Mouse (Mus musculus): ENCODE measurements around the gene Ttc9b. TPM values are rescaled to one million over a fixed set of nuclear protein-coding genes. Genes with fewer than 3 reads are reported as not detected.

Gene Ttc9b
- polyA plus RNA-seq (2017; shearing (Covaris generic)) = not detected

DNA sequence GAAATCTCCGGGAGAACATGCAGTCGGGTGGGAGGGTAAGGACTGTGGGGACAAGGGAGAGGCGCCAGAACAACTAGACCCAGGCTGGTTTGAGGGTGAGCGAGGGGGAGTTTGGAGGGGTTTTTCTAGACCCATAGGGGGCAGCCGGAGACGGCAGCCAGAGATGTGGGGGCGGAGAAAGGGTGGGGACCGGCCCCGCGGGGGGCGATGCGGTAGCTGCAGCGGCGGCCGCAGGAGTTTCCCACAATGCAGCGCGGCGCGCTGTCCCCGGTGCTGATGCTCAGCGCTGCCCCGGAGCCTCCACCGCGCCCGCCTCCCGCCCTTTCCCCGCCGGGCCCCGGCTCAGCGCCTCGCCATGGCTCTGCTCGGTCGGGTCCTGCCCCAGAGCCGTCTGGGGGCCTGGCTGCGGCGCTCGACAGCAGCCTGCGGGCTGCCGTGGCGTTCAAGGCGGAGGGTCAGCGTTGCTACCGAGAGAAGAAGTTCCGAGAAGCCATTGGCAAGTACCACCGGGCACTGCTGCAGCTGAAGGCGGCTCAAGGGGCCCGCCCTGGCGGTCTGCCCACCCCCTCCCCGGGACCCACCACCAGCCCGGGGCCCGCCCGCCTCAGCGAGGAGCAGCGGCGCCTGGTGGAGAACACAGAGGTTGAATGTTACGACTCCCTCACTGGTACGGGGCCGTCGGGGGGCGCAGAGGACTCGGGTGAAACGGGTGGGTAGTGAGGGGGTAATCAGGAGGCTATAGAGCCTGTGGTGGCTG is at the start of gene Ttc9b:
Ttc9b (plus strand) TSS at position 235 of the 757 bp plus-strand sequence.

GRCm38 (mm10) chr7:27674522-27675221 is 21.0 kb downstream of the Ttc9b start, which contains the start of gene Map3k10:
Gene Map3k10, minus strand, starts transcription at chr7:27674598.

GRCm38 (mm10) chr7:27688815-27689612 is 35.3 kb downstream of the Ttc9b start, which contains the start of gene Zfp607b:
Gene Zfp607b, plus strand, starts transcription at chr7:27689340.

Other genes with a start within 250 kb of the Ttc9b start
- not detected for gene Sptbn4, start 206.2 kb upstream of the Ttc9b start, polyA plus RNA-seq (2017; shearing (Covaris generic))
- 5.3 TPM for gene Blvrb, start 205.9 kb upstream of the Ttc9b start, polyA plus RNA-seq (2017; shearing (Covaris generic))
- gene Sertad3, start 180.1 kb upstream of the Ttc9b start, polyA plus RNA-seq (2017; shearing (Covaris generic)) = 21.2 TPM
- gene Sertad1, start 167.0 kb upstream of the Ttc9b start, polyA plus RNA-seq (2017; shearing (Covaris generic)) = 124 TPM
- gene Prx, start 154.6 kb upstream of the Ttc9b start, polyA plus RNA-seq (2017; shearing (Covaris generic)) = 0.20 TPM
- gene Hipk4, start 130.6 kb upstream of the Ttc9b start, polyA plus RNA-seq (2017; shearing (Covaris generic)) = not detected
- 201 TPM for gene Pld3, start 100.7 kb upstream of the Ttc9b start, polyA plus RNA-seq (2017; shearing (Covaris generic))
- gene 2310022A10Rik, start 100.7 kb upstream of the Ttc9b start, polyA plus RNA-seq (2017; shearing (Covaris generic)) = 16.1 TPM
- gene Akt2, start 62.4 kb upstream of the Ttc9b start, polyA plus RNA-seq (2017; shearing (Covaris generic)) = 99.9 TPM
- 9.9 TPM for gene Map3k10, start 20.7 kb downstream of the Ttc9b start, polyA plus RNA-seq (2017; shearing (Covaris generic))
- 0.79 TPM for gene Zfp607b, start 35.4 kb downstream of the Ttc9b start, polyA plus RNA-seq (2017; shearing (Covaris generic))
- 6.8 TPM for gene Zfp60, start 77.5 kb downstream of the Ttc9b start, polyA plus RNA-seq (2017; shearing (Covaris generic))
- 1.2 TPM for gene Zfp626, start 153.3 kb downstream of the Ttc9b start, polyA plus RNA-seq (2017; shearing (Covaris generic))
- 3.8 TPM for gene Zfp59, start 184.7 kb downstream of the Ttc9b start, polyA plus RNA-seq (2017; shearing (Covaris generic))
- 9.9 TPM for gene Zfp607a, start 203.6 kb downstream of the Ttc9b start, polyA plus RNA-seq (2017; shearing (Covaris generic))

Data from effector memory CD4-positive, alpha-beta T cell, adult 5 months (primary cell).